Mouse (Mus musculus) G1E (cell line): ENCODE results near the gene Dlk1.

Experiments
- CTCF ChIP-seq: IDR thresholded peaks from 2 replicates; pipeline ENCODE4 v1.5.1; 2012; ENCODE audit warnings: low read depth, low read length, inconsistent platforms, mixed read lengths
- GATA1 ChIP-seq: IDR thresholded peaks from 2 replicates; pipeline ENCODE4 v1.6.1; 2012; ENCODE audit warnings: borderline replicate concordance, low read length, inconsistent platforms, mixed read lengths
- POLR2AphosphoS5 ChIP-seq: IDR thresholded peaks from 2 replicates; pipeline ENCODE4 v1.6.1; 2012; ENCODE audit warnings: low read depth, low read length, inconsistent platforms; ENCODE audit not compliant: insufficient replicate concordance
- TAL1 ChIP-seq: conservative IDR thresholded peaks from 2 replicates; pipeline ENCODE4 v1.6.1; 2012; ENCODE audit warnings: low read depth, low read length, inconsistent platforms, mixed read lengths

DNA sequence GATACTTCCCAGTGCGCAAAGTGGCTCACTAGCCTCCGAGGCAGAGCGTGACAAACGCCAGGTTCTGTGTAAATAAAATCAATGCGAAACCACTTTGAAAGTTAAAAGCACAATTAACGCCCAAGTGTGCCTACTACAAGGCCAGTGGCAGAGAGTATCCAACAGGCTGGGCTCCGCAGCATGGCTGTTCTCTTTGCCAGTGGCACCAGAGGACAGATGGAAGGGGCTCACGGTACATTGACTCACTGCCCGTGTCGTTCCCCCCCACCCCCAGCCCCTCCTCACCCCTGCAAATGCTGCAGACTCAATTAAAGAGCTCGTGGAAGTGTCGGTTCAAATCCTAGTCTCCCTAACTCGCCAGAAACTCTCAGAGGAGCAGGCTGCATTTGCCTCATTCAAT, 10.5 kb upstream of the Dlk1 start:
- no peak for TF ChIP-seq CTCF
- TF ChIP-seq GATA1 = no peak
- no peak for TF ChIP-seq POLR2AphosphoS5
- TF ChIP-seq TAL1 = no peak
